Mouse (Mus musculus) hematopoietic stem cell, adult 5-6 weeks (primary cell): ENCODE data around the gene Pygo2. TPM values are rescaled to one million over a fixed set of nuclear protein-coding genes. Genes with fewer than 3 reads are reported as not detected.

Source experiments
- ATAC-seq, 2 experiments: fragments of 125-278 bp in 1 of 2; replicated peaks in 1 of 2; 2 replicates each; pipeline ENCODE4 v1.8.0; 2016 to 2017; ENCODE audit warnings: inconsistent platforms in 2 of 2, mild to moderate bottlenecking in 2 of 2, moderate number of reproducible peaks in 2 of 2, low read depth in 1 of 2, moderate TSS enrichment in 1 of 2; ENCODE audit not compliant: low FRiP score in 2 of 2, poor library complexity in 2 of 2, severe bottlenecking in 2 of 2, insufficient read depth in 1 of 2, low TSS enrichment in 1 of 2
- total RNA-seq: library from RNA; stranded (forward); fragments of 172-1452, 232-1000 nt; gene quantifications from 2 replicates; pipeline ENCODE4 v1.2.3, GENCODE M21; 2017

Gene Pygo2
- total RNA-seq, 1 experiment from 2014 or later, result 11.8 TPM

- no peak for ATAC-seq
These were observed 5.0 kb downstream of the Pygo2 start for GRCm38 (mm10) chr3:89435041-89435440.

DNA sequence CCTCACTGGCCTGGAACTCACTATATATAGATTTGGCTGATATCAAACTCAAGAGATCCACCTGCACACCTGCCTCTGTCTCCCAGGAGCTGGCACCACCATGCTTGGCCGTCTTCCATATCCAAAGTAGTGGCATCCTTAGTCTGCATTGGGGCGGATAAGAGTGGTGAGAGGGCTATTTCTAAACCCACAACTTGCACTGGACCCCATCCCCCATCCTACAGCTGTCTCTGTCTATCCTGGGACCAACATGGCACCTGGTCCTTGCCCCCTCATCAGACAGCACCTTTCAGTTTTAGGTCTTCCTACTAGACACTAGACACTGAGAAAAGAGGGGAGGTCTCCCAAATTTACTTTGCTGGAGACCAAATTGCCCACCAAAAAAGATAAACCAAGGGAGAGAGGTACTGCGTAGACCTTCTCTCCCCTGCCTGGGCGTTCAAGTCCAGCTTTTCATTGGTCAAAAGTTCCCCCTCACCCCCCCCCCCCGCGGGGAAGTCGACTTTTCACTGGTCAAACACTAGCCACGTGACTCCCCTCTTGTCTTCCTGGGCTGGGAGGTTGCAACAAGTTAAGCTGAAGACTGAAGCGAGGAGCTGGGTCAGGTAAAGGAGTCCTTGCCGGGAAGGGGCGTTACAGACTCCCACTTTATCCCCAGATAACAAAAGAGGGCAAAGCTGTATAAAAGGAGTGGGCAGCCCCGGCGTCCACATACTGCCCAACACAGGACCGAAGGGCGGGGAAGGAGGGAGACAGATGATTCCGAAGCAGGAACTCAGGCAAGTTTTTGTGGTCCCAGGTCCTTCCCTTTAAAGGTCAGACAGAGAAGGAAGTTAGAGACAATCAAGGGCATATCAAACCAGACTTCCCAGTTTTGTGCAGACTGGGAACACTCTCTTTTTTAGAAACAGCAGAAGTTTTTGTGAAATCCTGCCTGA, 6.4 kb downstream of the Pygo2 start, which contains the start of gene Pbxip1:
Gene Pbxip1 (plus strand): TSS at position 531 of the 938 bp plus-strand sequence.
- peak; percentile 70 to 74 for ATAC-seq

DNA sequence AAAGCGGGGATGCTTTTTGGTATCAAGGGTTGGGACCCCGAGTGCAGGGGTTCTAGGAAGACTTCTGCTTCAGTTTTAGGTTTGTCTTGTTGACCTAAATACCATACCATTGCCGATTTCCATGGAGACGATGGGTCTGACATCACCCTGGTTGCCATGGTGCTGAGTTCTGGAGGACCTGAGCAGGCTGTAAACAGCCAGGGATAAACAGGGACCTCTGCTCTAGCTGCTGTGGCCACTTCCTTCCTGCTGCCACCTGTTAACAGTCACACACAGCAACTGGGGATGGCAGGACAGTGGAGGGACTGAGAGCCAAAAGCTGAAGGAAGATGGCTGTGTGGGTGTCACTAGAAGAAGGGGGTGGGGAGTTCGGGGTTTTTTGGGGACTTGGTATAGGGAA, 7.3 kb downstream of the Pygo2 start:
- peak; percentile 57 to 69 for ATAC-seq

DNA sequence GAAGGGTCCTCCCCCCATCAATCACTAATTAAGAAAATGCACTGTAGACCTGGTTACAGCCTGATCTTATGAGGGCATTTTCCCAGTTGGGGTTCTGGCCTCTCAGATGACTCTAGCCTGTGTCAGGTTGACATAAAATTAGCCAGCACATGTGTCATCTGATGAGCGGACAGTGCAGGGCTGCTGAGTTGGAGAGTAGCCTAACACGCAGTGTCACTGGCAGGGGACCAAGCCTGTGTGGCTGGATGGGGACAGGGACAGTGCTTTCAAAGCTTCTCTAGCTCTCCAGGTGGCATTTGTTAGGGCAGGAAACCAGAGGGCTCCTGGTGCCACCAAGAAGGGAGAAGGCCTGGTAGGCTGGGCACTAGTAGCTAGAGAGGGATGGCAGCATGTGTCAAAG, 10.7 kb downstream of the Pygo2 start:
- no peak for ATAC-seq

DNA sequence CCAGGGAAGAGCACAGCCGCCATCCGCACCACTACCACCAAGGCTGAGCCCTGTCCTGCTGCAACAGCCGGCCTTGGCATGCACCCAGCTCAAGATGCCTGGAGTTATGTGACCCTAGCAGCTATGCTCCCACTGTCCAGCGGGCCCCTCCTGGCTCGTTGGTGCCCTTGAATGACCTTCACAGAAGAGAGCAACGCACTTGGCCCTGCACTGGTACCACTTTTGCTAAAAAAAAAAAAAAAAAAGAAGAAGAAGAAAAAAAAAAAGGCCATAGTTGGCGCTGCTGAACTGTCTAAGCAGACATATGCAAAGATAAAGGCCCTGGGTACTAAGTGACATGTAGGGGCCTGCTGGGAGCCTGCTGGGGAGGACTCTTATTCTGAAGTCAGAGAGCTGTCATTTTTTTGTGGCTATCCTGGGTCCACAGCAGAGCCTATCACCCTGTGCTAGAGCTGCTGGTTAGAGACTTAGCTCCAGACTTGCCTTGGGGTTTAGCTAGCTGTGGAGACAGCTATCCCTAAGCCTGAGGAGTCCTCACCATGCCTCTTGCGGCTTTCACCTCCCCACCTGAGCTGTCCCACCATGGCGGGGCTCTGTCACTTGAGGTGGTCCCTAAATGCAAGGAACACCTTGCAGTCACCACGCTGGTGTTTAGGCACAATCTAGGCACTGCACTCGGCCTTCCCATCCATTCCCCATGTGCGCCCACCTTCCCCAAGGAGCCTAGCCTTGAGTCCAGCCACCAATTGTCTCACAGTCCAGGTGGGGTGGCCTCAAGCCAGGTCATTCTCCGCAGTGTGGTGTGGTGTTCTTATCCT, 18.9 kb downstream of the Pygo2 start:
- peak; percentile 70 to 75 for ATAC-seq

DNA sequence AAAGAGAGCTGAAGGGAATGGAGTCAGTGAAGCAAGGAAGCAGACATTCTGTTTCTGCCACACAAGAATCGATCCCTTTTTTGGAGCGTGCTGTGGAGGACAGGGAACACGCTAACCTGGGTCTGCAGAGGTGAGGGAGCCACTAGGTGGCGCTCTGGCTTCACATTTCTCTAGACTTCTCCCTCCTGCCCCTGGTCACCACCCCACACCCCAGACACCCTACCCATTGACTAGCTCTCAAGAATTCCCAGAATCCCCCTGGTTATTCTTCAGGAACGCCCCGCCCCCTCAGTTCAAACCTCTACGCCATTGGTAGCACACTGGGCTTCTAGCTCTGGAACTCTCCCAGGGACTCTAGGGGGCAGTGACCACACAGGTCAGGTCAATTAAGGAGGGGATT, 19.5 kb downstream of the Pygo2 start:
- ATAC-seq, result peak; percentile 67 to 70

DNA sequence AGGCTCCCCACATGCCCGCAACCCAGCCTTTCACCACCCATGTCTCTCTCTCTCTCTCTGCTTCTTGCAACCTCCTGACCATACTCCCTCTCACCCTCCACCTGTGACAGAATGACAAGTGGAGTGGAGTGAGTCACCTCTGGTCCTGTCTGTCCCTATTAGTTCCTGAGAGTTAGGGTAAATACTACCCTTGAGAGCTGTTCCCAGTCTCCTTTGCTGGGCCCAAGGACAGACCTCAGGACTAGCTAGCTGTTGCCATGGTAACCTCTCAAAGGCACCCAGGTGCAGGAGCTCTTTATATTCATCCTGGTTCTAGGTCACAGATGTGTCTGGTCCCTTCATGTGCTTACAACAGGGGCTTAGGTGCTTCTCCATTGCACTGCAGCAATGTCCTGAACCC, 21.9 kb downstream of the Pygo2 start:
- ATAC-seq, result no peak

GRCm38 (mm10) chr3:89454401-89455177, 24.6 kb downstream of the Pygo2 start, which contains the start of gene Pmvk:
TSS of gene Pmvk (plus strand) at chr3:89454541.
- ATAC-seq, result no peak

DNA sequence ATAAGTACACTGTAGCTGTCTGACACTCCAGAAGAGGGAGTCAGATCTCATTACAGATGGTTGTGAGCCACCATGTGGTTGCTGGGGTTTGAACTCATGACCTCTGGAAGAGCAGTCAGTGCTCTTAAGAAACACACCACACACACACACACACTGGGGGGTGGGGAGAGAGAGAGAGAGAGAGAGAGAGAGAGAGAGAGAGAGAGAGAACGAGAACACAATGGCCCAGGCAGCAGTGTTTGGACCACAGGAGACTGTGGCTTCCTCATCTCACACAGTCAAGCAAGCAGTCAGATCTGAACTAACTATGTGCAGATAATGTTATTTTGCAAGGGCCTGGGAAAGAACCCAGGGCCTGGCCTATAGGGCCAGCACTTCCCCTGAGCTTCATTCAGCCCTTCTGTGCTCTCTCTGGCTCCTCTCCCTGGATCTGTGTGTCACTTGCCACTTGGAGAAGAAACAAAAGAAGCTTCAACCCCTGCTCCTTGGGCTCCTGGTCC, 25.8 kb downstream of the Pygo2 start:
- ATAC-seq, result no peak

DNA sequence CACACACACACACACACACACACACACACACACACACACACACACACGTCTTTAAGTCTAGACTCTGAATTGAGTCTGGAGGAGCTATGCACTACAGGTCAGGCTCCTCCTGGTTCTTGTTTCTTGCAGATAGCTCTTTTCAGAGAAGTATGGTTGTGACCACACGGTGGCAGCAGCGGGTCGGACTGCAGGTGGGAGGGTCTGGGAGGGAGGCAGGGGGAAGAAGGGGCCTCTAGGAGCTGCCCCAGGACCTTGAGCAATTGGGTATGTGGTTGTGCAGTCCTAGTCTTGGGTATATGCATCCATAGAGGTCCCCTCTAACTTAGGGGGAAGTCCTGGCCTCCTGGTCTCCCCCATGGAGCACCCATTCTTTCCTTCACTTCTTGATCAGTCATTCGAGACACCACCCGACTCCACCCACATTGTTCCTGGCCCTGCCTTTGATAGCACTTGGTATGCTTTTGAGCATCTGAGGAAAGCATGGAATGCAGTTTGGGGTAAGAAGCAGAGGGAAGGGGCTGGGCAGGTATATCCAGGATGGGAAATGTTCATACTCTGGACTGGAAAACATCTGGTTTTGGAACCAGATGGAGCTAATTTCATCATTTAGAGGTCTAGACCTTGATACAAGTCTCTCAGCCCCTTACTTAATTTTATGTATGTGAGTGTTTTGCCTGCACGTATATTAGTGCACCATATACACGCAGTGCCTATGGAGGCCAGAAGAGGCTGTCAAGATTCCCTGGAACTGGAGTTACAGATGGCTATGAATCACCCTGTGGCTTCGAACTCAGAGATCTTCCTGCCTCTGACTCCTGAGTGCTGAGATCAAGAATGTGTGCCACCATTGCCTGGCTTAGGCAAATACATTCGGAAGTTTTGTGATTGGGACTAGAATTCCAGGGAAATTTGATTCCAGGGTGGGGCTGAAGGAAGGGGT, 27.0 kb downstream of the Pygo2 start:
- ATAC-seq, result peak; percentile 61 to 75

DNA sequence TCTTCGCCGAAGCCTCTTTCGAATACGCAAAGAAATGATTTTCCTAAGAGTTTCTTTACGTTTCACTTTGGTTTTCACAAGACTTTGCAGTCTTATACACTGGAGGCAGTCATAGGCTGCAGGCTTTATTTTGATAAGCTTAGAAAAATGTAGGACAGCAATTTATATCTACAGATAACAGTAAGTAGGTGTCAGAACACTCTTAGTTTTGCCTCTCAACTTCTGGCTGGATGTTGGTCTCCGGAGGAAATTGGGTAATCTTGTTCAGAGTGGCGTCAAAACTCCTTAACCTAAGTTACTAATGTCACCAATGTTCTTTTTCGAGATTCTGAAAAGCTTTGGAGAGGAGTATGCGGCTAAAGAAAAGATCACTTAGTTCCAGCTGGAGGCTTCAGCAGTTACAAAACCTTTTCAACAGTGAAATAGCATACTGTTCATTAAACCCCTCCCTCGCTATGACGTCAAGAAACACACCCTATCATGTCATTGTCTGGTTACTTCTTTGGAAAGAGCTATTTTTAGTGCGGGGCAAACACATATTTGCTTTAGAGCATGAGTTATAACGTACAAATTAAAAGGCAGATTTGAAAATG, 28.5 kb downstream of the Pygo2 start:
- peak; percentile 60 to 65 for ATAC-seq

DNA sequence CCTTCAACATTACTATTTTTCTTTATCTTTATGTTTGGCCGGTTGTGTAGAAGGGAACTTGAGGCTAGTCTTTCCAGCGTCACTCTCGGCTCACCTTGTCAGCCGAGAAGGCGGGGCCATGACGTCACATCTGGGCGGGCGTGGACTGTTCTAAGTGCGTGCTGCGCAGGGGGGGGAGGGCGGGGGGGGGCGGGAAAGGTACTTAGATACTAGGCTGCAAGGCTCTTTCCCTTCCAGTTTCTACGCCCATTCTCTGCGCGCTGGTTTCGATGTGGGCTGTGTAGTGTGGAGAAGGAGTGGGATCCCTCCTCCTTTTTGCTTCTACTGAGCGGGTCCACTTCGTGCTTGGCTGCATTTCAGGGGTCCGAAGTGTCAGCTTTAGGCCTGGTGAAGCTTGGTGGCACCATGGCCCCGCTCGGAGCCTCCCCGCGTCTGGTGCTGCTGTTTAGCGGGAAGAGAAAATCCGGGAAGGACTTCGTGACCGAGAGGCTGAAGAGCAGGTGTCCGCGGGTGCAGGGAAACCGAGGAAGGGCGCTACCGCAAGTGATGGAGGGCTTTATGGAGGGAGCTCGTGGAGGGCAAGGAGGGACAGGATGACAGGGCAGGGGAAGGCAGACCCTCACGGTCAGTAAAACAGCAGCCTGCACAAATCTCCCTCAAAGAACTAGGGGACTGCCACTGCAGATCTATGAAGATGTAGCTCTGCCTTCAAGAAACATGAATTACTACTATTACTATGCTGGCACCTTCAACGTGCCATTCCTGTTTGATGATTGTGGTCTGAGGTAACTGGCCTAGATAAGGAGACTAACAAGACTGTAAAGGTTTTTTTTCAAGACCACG, 29.2 kb downstream of the Pygo2 start:
- peak; percentile 76 to 80 for ATAC-seq

DNA sequence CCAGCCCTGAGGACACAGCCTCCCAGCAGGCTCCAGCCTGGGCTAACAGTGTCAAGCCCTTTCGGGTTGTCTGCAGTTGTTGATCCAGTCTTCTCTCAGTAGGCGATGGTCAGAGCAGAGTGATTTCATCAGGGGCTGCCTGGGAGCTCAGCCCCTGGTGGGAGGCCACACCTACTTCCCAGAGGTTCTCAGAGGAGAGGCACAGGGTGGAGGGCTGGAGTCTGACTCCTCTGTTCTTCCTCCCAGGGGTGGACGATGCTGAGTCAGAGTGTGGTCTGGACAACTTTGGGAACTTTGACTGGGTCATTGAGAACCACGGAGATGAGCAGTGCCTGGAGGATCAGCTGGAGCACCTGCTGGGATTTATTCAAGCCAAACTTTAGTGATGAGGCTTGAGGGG, 38.3 kb downstream of the Pygo2 start:
- ATAC-seq, result no peak

GRCm38 (mm10) chr3:89472280-89472679, 42.3 kb downstream of the Pygo2 start:
- no peak for ATAC-seq

DNA sequence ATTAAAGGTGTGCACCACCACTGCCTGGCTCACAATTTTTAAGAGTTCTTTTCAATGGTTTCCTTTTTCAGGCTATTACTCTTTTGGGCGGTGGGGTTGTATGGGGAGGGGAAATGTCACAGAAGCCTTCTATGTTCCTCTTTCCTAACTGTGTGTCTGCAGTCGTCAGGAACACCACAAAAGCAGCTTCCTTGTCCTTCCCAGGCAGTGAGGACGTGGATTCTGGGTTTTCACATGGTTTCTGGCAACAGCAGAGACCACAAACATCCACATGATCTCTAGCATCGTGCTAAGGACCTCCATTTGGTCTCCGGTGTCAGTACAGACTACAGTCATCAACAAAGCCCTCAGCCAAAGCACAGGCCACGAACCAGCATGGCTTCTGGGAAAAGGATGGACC, 43.8 kb downstream of the Pygo2 start:
- peak; percentile 27 to 29; a peak in 1 of 4 replicates for ATAC-seq
